Mouse (Mus musculus) midbrain, embryonic 16.5 days (tissue): ENCODE results near the gene Spock1. TPM values are rescaled to one million over a fixed set of nuclear protein-coding genes. Genes with fewer than 3 reads are reported as not detected.

Experiments
- ATAC-seq: fragments of 200-750 bp; cut with Nextera tagmentation; 2 replicates; pipeline ENCODE4 v1.8.0; 2017; ENCODE audit warnings: moderate TSS enrichment
- H3K27ac ChIP-seq: fragments of 300-500 bp; sonication (generic); 2 replicates; pipeline ENCODE4 v1.5.1; 2014; ENCODE audit warnings: mild to moderate bottlenecking, low read length, mixed read lengths
- H3K27me3 ChIP-seq: fragments of 300-500 bp; sonication (generic); 2 replicates; pipeline ENCODE4 v1.6.1; 2014; ENCODE audit warnings: low read depth, low read length, mixed read lengths; ENCODE audit not compliant: control insufficient read depth, insufficient read depth
- H3K36me3 ChIP-seq: fragments of 300-500 bp; sonication (generic); 2 replicates; pipeline ENCODE4 v1.6.1; 2014; ENCODE audit warnings: mild to moderate bottlenecking, low read length, moderate library complexity, mixed read lengths; ENCODE audit not compliant: control insufficient read depth, insufficient read depth
- H3K4me1 ChIP-seq: fragments of 300-500 bp; sonication (generic); 2 replicates; pipeline ENCODE4 v1.6.1; 2014; ENCODE audit warnings: mild to moderate bottlenecking, low read length, mixed read lengths; ENCODE audit not compliant: control insufficient read depth, insufficient read depth
- H3K4me2 ChIP-seq: fragments of 300-500 bp; sonication (generic); 2 replicates; pipeline ENCODE4 v1.6.1; 2014; ENCODE audit warnings: mild to moderate bottlenecking, low read length, mixed read lengths
- H3K4me3 ChIP-seq: fragments of 300-500 bp; sonication (generic); 2 replicates; pipeline ENCODE4 v1.5.1; 2014; ENCODE audit warnings: low read depth, mild to moderate bottlenecking, low read length, moderate library complexity, mixed read lengths
- H3K9ac ChIP-seq: fragments of 300-500 bp; sonication (generic); 2 replicates; pipeline ENCODE4 v1.6.1; 2014; ENCODE audit warnings: low read depth, low read length, mixed read lengths
- H3K9me3 ChIP-seq: fragments of 300-500 bp; sonication (generic); replicated peaks from 2 replicates; pipeline ENCODE4 v1.6.1; 2014; ENCODE audit warnings: mild to moderate bottlenecking, low read length, mixed read lengths; ENCODE audit not compliant: control insufficient read depth, poor library complexity, severe bottlenecking
- WGBS: fragments of 180-500 bp; shearing (Covaris S2); extraction: QIAGEN DNeasy Blood & Tissue Kit; methylation state at CpG from one replicate; pipeline ENCODE4 v1.1.7; 2014; 5-methylcytosine and 5-hydroxymethylcytosine counted together
- polyA plus RNA-seq: library from polyadenylated mRNA; unstranded; fragments of >200 nt; fragmentation: Nextera tagmentation; extraction: Ambion mirVana; gene quantifications from 2 replicates; pipeline ENCODE4 v1.2.1, GENCODE M21; 2015

Gene Spock1
- polyA plus RNA-seq, 1 experiment from 2014 or later, result 81.8 TPM

GRCm38 (mm10) chr13:57641649-57642048 is 266.5 kb downstream of the Spock1 start:
- 78% methylated on average over 4 of the region's 4 CpGs for WGBS
- ATAC-seq, result no peak
- H3K36me3 ChIP-seq, result no peaks in the 10 kb centered on the region

GRCm38 (mm10) chr13:57640968-57641367 is 267.2 kb downstream of the Spock1 start:
- Histone ChIP-seq H3K4me3 (no peak overlapping the region), H3K27me3 (no peaks in the 10 kb centered on the region), H3K9me3 (no peaks in the 10 kb centered on the region), H3K36me3 (no peaks in the 10 kb centered on the region), H3K9ac (no peak overlapping the region), H3K4me2 (no peak overlapping the region), H3K27ac (no peak overlapping the region), H3K4me1 (peaks cover 3% of the 10 kb centered on the region; the same call in 1 of the 2 replicates)
- 79% methylated on average over 2 of the region's 2 CpGs for WGBS
- no peak for ATAC-seq

More at GRCm38 (mm10) chr13:57641649-57642048, 266.5 kb downstream of the Spock1 start:
- Histone ChIP-seq H3K9me3 (no peaks in the 10 kb centered on the region), H3K27ac (no peak overlapping the region), H3K4me1 (peaks cover 3% of the 10 kb centered on the region; the same call in 1 of the 2 replicates), H3K4me2 (no peak overlapping the region), H3K27me3 (no peaks in the 10 kb centered on the region), H3K9ac (no peak overlapping the region), H3K4me3 (no peak overlapping the region)

DNA sequence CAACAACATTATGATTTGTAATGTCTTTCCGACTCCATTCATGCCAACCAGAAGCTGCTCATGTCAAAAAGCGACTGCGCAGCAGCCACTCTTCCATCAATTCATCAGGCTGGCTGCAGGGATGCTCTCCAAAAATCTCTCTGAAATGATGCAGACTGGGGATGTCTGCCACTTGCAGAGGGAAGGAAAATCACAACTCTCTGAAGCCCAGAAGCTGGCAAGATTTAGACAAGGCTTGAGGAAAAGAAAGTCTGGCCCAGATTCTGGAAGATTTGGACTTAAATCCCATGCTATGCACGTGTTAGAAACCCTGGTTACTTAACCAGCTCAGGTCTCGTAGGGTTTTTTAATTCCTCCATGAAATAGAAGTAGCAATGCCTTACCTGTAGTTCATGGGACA is 269.3 kb downstream of the Spock1 start:
- Histone ChIP-seq H3K9me3 (no peaks in the 10 kb centered on the region), H3K4me1 (peaks cover 3% of the 10 kb centered on the region; the same call in 1 of the 2 replicates), H3K4me3 (no peak overlapping the region), H3K4me2 (no peak overlapping the region), H3K36me3 (no peaks in the 10 kb centered on the region), H3K27me3 (no peaks in the 10 kb centered on the region), H3K9ac (no peak overlapping the region), H3K27ac (no peak overlapping the region)
- 78% methylated on average over 5 of the region's 5 CpGs for WGBS
- no peak for ATAC-seq

DNA sequence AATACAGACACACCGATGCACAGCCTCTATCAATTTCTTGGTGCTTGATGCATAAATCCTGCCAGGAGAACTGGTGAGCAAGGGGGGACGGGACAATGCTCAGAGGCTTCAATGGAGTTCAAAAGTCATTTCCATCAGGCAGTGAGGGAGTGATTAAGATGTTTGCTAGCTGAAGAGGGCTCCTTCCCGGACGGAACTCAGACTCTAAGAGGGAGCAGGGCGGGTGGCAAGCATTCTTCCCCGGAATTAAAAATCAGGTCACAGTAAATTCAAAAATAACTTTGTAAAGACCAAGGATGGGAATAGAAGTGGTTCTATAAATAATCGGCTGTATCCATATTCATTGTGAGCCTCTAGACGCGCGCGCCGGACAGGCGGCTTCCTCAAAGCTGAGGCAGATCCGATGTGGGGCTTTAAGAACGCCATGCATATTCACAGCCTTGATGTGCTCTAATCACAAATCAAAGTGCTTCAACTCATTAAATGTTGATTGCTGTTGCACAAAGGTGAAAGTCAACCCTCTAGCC is 270.5 kb downstream of the Spock1 start:
- Histone ChIP-seq H3K4me2 (no peak overlapping the region), H3K4me1 (peaks cover 3% of the 10 kb centered on the region; the same call in 1 of the 2 replicates), H3K36me3 (no peaks in the 10 kb centered on the region), H3K4me3 (no peak overlapping the region), H3K27ac (no peak overlapping the region), H3K9ac (no peak overlapping the region), H3K27me3 (no peaks in the 10 kb centered on the region), H3K9me3 (no peaks in the 10 kb centered on the region)
- ATAC-seq, result no peak
- WGBS, result 60% methylated on average over 15 of the region's 15 CpGs

GRCm38 (mm10) chr13:57637080-57637572 is 271.0 kb downstream of the Spock1 start:
- Histone ChIP-seq H3K4me3 (no peak overlapping the region), H3K9ac (no peak overlapping the region), H3K9me3 (no peaks in the 10 kb centered on the region), H3K4me2 (no peak overlapping the region), H3K36me3 (no peaks in the 10 kb centered on the region), H3K27me3 (no peaks in the 10 kb centered on the region), H3K27ac (no peak overlapping the region), H3K4me1 (peaks cover 3% of the 10 kb centered on the region; the same call in 1 of the 2 replicates)
- no peak for ATAC-seq
- WGBS, result 56% methylated on average over 10 of the region's 10 CpGs

DNA sequence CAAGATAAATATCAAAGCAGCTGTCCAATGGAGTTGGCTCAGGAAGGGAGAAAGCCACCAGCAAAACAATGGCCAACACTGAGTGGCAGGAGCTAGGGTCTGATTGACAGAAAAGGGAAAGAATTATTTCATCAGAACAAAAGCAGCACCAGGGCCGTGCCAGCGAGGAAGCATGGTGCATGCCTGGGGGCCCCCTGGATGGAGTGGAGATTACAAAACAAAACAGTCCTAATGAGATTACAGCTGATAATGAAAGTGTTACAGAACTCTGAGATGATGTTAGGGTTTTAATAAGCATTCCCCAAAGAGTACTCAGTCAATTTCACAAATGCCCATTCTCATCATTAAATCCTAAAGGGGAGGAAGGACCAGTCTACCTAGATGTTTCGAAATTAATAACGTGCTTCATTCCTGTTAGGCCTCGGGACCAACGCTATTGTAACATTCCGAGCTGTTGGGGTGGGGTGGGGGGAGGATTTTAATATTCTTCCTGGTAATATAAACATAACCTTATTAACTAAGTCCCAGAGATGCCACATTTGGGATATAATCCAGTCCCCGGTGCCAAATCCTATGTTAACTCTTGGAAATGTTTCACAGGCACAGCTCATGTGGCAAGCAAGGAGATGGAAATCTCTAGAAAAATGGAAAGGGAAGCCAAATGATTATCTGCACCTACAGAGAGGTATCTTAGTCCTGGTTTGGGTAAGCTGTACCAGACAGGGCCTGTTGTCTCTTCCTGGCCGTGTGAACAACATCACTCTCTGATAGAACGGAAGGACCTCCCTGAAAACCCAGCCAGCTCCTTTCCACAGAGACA is 271.7 kb downstream of the Spock1 start:
- Histone ChIP-seq H3K27me3 (no peaks in the 10 kb centered on the region), H3K36me3 (no peaks in the 10 kb centered on the region), H3K9ac (no peak overlapping the region), H3K4me3 (no peak overlapping the region), H3K27ac (no peak overlapping the region), H3K4me1 (peaks cover 3% of the 10 kb centered on the region; the same call in 1 of the 2 replicates), H3K4me2 (no peak overlapping the region), H3K9me3 (no peaks in the 10 kb centered on the region)
- 46% methylated on average over 10 of the region's 10 CpGs for WGBS
- ATAC-seq, result 0 out of 2 replicates have a peak, but pooled peaks have one; percentile 44

DNA sequence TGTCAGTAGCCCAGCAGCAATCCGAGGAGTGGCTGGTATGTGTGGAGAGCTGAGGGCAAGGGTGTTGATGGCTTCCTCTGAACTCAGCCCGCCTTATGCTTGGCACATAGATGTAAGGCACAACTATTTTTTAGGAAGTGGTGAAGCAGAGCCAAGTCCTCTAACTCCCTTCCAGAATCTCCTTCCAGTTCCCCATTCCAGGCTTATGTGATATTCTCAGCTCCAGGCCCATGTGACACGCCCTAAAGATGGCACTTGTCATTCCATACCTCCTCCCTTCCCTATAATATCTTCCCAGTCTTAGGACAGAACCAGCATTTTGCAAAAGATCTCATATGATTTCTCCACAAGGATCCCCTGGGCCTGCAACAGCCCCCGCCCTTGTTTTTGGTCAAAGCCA is 277.6 kb downstream of the Spock1 start:
- H3K9me3 ChIP-seq, result no peaks in the 10 kb centered on the region
- no peak overlapping the region for H3K4me3 ChIP-seq
- no peak overlapping the region for H3K9ac ChIP-seq
- 91% methylated on average over 4 of the region's 4 CpGs for WGBS
- ATAC-seq, result no peak
- H3K4me2 ChIP-seq, result no peak overlapping the region
- no peak overlapping the region for H3K27ac ChIP-seq
- H3K36me3 ChIP-seq, result no peaks in the 10 kb centered on the region
- no peaks in the 10 kb centered on the region for H3K27me3 ChIP-seq
- no peaks in the 10 kb centered on the region for H3K4me1 ChIP-seq

DNA sequence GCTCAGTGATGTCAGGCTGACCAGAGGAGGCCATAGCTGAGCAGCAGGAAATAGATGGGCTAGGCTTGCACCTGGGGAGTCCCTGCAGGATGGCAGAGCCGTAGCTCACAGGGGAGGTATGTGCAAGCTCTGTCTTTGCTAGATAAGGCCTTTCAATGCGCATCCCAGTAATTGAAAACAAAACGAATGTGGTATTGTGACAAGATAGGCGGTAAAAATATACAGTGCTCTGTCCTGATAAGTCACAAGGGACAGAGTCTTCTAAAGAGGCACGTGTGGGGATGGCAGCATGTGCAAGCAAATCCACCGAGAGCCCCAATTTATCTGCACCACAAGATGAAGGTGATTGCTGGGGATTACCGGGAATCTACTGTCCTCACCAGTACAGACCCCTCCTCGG is 279.9 kb downstream of the Spock1 start:
- Histone ChIP-seq H3K36me3 (no peaks in the 10 kb centered on the region), H3K4me1 (no peaks in the 10 kb centered on the region), H3K9me3 (no peaks in the 10 kb centered on the region), H3K27me3 (no peaks in the 10 kb centered on the region), H3K4me2 (no peak overlapping the region), H3K4me3 (no peak overlapping the region), H3K27ac (no peak overlapping the region), H3K9ac (no peak overlapping the region)
- 55% methylated on average over 8 of the region's 8 CpGs for WGBS
- no peak for ATAC-seq

DNA sequence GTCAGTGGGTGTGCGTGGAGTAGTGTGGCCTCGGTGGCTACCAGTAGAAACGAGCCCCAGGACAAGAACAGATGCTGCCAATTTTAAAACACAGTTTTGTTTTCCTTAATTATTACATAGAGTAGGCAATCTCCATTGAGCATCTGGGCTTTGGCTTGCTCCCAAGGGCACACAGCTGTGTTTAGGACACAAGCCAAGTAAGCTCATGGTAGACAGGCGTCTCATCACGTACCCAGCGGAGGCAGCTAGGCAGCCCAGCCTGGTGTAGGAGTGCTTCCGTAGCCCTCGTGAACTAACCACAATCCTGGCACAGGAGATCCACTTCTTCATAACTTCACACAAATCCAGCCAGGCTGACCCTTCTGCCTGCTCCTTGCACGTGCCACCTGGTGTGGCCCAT is 281.7 kb downstream of the Spock1 start:
- Histone ChIP-seq H3K4me3 (no peak overlapping the region), H3K4me2 (no peak overlapping the region), H3K4me1 (no peaks in the 10 kb centered on the region), H3K27ac (no peak overlapping the region), H3K27me3 (no peaks in the 10 kb centered on the region), H3K9ac (no peak overlapping the region), H3K36me3 (no peaks in the 10 kb centered on the region), H3K9me3 (peaks cover 6% of the 10 kb centered on the region)
- ATAC-seq, result no peak
- WGBS, result 80% methylated on average over 9 of the region's 9 CpGs
